Mouse (Mus musculus): Measurements from ENCODE around the gene Slc15a3.

GRCm38 (mm10) chr19:10900315-10900714 is 60.8 kb downstream of the Slc15a3 start:
- TF ChIP-seq CTCF (IDR thresholded peaks at IDR 0.05) (peak; percentile 26; the same call in 1 of the 2 replicates), EP300 (IDR thresholded peaks at IDR 0.05; ENCODE audit: insufficient read depth, low read depth, low read length) (peak; percentile 72; the same call in 1 of the 2 replicates)
